Mouse (Mus musculus) midbrain, embryonic 15.5 days (tissue): ENCODE measurements around the gene Glmp. TPM values are rescaled to one million over a fixed set of nuclear protein-coding genes. Genes with fewer than 3 reads are reported as not detected.

Experiments used
- ATAC-seq: fragments of 200-750 bp; cut with Nextera tagmentation; replicated peaks from 2 replicates; pipeline ENCODE4 v1.8.0; 2017; ENCODE audit warnings: moderate TSS enrichment
- H3K27ac ChIP-seq: fragments of 300-500 bp; sonication (generic); 2 replicates; pipeline ENCODE4 v1.5.1; 2015; ENCODE audit warnings: mild to moderate bottlenecking, inconsistent platforms
- H3K27me3 ChIP-seq: fragments of 300-500 bp; sonication (generic); replicated peaks from 2 replicates; pipeline ENCODE4 v1.6.1; 2015; ENCODE audit warnings: inconsistent platforms
- H3K36me3 ChIP-seq: fragments of 300-500 bp; sonication (generic); replicated peaks from 2 replicates; pipeline ENCODE4 v1.6.1; 2015; ENCODE audit warnings: inconsistent platforms
- H3K4me1 ChIP-seq: fragments of 300-500 bp; sonication (generic); 2 replicates; pipeline ENCODE4 v1.6.1; 2015; ENCODE audit warnings: inconsistent platforms
- H3K4me2 ChIP-seq: fragments of 300-500 bp; sonication (generic); 2 replicates; pipeline ENCODE4 v1.6.1; 2015; ENCODE audit warnings: inconsistent platforms, mild to moderate bottlenecking, moderate library complexity
- H3K4me3 ChIP-seq: fragments of 300-500 bp; sonication (generic); 2 replicates; pipeline ENCODE4 v1.5.1; 2015; ENCODE audit warnings: mild to moderate bottlenecking, inconsistent platforms
- H3K9ac ChIP-seq: fragments of 300-500 bp; sonication (generic); 2 replicates; pipeline ENCODE4 v1.6.1; 2015; ENCODE audit warnings: mild to moderate bottlenecking, inconsistent platforms
- H3K9me3 ChIP-seq: fragments of 300-500 bp; sonication (generic); 2 replicates; pipeline ENCODE4 v1.6.1; 2016; ENCODE audit warnings: inconsistent platforms
- WGBS: fragments of 180-500 bp; shearing (Covaris S2); methylation state at CpG from one replicate; pipeline ENCODE4 v1.1.7; 2015; ENCODE audit warnings: mixed read lengths; 5-methylcytosine and 5-hydroxymethylcytosine counted together
- polyA plus RNA-seq: library from polyadenylated mRNA; unstranded; fragments of >200 nt; fragmentation: Nextera tagmentation; extraction: Ambion mirVana; gene quantifications from 2 replicates; pipeline ENCODE4 v1.2.1, GENCODE M21; 2015

Glmp gene
- polyA plus RNA-seq, 1 experiment from 2014 or later, result 106 TPM

- no peaks in the 10 kb centered on the region for H3K9me3 ChIP-seq
- H3K36me3 ChIP-seq, result peaks cover 17% of the 10 kb centered on the region
- H3K4me1 ChIP-seq, result peaks cover 28% of the 10 kb centered on the region
- 92% methylated on average over 7 of the region's 7 CpGs for WGBS
- no peak overlapping the region for H3K9ac ChIP-seq
- H3K27me3 ChIP-seq, result no peaks in the 10 kb centered on the region
- no peak overlapping the region for H3K4me2 ChIP-seq
- H3K27ac ChIP-seq, result no peak overlapping the region
- no peak for ATAC-seq
- no peak overlapping the region for H3K4me3 ChIP-seq
Observed at GRCm38 (mm10) chr3:88338316-88338715, 13.5 kb downstream of the Glmp start.

- Histone ChIP-seq H3K9ac (no peak overlapping the region), H3K4me1 (peaks cover 28% of the 10 kb centered on the region), H3K27me3 (no peaks in the 10 kb centered on the region), H3K9me3 (no peaks in the 10 kb centered on the region), H3K4me2 (no peak overlapping the region), H3K27ac (no peak overlapping the region), H3K36me3 (peaks cover 24% of the 10 kb centered on the region), H3K4me3 (no peak overlapping the region)
- WGBS, result 82% methylated on average over 3 of the region's 3 CpGs
- ATAC-seq, result no peak
Observed at GRCm38 (mm10) chr3:88339006-88339405, 14.2 kb downstream of the Glmp start.

- Histone ChIP-seq H3K4me2 (no peak overlapping the region), H3K27me3 (no peaks in the 10 kb centered on the region), H3K9ac (no peak overlapping the region), H3K36me3 (peaks cover 95% of the 10 kb centered on the region), H3K27ac (no peak overlapping the region), H3K9me3 (no peaks in the 10 kb centered on the region), H3K4me1 (no peaks in the 10 kb centered on the region), H3K4me3 (no peak overlapping the region)
- ATAC-seq, result no peak
- 95% methylated on average over 13 of the region's 13 CpGs for WGBS
Observed at GRCm38 (mm10) chr3:88350732-88351131, 25.9 kb downstream of the Glmp start.

GRCm38 (mm10) chr3:88352907-88353306 is 28.1 kb downstream of the Glmp start:
- no peak overlapping the region for H3K4me3 ChIP-seq
- no peak overlapping the region for H3K4me2 ChIP-seq
- 94% methylated on average over 9 of the region's 9 CpGs for whole genome bisulfite sequencing
- H3K9ac ChIP-seq, result no peak overlapping the region
- no peak for ATAC-seq
- no peaks in the 10 kb centered on the region for H3K9me3 ChIP-seq
- H3K27me3 ChIP-seq, result no peaks in the 10 kb centered on the region
- no peaks in the 10 kb centered on the region for H3K4me1 ChIP-seq
- H3K36me3 ChIP-seq, result peaks cover 85% of the 10 kb centered on the region
- H3K27ac ChIP-seq, result no peak overlapping the region

- H3K36me3 ChIP-seq, result peaks cover 83% of the 10 kb centered on the region
Observed at GRCm38 (mm10) chr3:88354396-88355165, 29.8 kb downstream of the Glmp start.

DNA sequence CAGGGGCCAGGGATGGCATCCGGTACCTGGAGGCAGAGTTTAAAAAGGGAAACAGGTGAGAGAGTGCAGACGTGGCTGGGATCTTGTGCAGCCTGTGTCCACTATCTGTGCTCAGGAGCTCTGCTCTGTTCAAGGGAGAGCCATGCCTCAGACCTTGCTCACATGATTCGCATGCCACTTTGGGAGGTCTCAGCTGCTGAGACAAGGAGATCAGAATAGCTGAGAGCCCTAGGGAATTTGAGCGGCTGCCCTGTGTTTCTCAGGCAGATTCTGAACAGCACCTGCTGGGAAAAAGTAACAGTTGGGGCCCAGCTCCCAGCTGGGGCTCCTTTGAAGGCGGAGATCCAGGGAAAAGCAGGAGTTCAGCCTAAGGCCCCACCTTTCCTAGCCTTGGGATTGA is 34.8 kb downstream of the Glmp start:
- H3K27me3 ChIP-seq, result no peaks in the 10 kb centered on the region
- no peaks in the 10 kb centered on the region for H3K9me3 ChIP-seq
- WGBS, result 58% methylated on average over 5 of the region's 5 CpGs
- H3K36me3 ChIP-seq, result peaks cover 54% of the 10 kb centered on the region
- no peak overlapping the region for H3K9ac ChIP-seq
- no peak for ATAC-seq
- H3K4me3 ChIP-seq, result no peak overlapping the region
- no peaks in the 10 kb centered on the region for H3K4me1 ChIP-seq
- no peak overlapping the region for H3K4me2 ChIP-seq
- H3K27ac ChIP-seq, result no peak overlapping the region

More at GRCm38 (mm10) chr3:88354396-88355165, 29.8 kb downstream of the Glmp start:
- H3K4me1 ChIP-seq, result no peaks in the 10 kb centered on the region
- 92% methylated on average over 8 of the region's 8 CpGs for WGBS
- no peaks in the 10 kb centered on the region for H3K27me3 ChIP-seq
- no peak overlapping the region for H3K27ac ChIP-seq
- H3K4me3 ChIP-seq, result no peak overlapping the region
- ATAC-seq, result no peak
- no peaks in the 10 kb centered on the region for H3K9me3 ChIP-seq
- no peak overlapping the region for H3K9ac ChIP-seq
- no peak overlapping the region for H3K4me2 ChIP-seq

DNA sequence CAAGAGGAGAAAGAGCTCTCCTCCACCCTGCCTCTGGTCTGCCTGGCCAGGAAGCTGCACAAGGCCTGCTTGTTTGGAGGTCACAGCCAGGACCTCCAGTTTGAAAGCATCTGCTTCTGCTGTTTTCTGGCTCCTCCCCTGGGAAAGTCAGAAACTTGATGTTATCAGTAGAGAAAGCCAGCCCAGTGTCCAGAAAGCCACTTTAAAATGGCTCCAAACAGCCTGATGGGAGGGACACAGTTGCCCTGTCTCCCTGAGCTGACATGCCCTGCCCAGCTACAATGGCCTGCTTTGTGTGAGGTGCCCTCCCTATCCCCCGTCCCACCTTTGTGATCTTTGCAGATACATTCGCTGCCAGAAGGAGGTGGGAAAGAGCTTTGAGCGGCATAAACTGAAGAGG is 35.2 kb downstream of the Glmp start:
- Histone ChIP-seq H3K4me1 (no peaks in the 10 kb centered on the region), H3K4me2 (no peak overlapping the region), H3K9ac (no peak overlapping the region), H3K9me3 (no peaks in the 10 kb centered on the region), H3K4me3 (no peak overlapping the region), H3K36me3 (peaks cover 50% of the 10 kb centered on the region), H3K27me3 (0 out of 2 replicates have a peak, but pooled peaks cover 1% of the 10 kb centered on the region), H3K27ac (no peak overlapping the region)
- no peak for ATAC-seq
- 75% methylated on average over 3 of the region's 3 CpGs for WGBS

DNA sequence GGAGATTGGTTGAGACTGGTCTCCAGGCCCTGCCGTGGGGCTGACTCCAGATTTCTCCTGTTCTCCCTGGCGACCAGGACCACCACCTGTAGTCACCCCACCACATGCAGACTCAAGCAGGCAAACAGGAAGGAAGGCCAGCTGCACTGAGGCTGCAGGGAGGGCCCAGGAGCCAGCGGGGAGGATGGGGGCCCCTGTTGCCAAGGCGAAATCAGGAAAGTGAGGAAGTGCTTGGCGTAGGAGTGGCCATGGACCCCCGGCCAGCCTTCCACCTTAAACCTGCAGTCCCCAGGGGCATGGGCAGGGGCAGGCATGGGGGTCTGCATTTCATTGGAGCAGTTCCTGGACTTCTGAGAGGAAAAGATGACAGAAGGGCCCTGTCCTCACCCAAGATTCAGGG is 36.3 kb downstream of the Glmp start:
- no peak overlapping the region for H3K4me2 ChIP-seq
- no peak overlapping the region for H3K9ac ChIP-seq
- no peaks in the 10 kb centered on the region for H3K4me1 ChIP-seq
- ATAC-seq, result no peak
- H3K27ac ChIP-seq, result no peak overlapping the region
- WGBS, result 82% methylated on average over 6 of the region's 6 CpGs
- H3K4me3 ChIP-seq, result no peak overlapping the region
- peaks cover 39% of the 10 kb centered on the region for H3K36me3 ChIP-seq
- H3K9me3 ChIP-seq, result no peaks in the 10 kb centered on the region
- H3K27me3 ChIP-seq, result peaks cover 12% of the 10 kb centered on the region

DNA sequence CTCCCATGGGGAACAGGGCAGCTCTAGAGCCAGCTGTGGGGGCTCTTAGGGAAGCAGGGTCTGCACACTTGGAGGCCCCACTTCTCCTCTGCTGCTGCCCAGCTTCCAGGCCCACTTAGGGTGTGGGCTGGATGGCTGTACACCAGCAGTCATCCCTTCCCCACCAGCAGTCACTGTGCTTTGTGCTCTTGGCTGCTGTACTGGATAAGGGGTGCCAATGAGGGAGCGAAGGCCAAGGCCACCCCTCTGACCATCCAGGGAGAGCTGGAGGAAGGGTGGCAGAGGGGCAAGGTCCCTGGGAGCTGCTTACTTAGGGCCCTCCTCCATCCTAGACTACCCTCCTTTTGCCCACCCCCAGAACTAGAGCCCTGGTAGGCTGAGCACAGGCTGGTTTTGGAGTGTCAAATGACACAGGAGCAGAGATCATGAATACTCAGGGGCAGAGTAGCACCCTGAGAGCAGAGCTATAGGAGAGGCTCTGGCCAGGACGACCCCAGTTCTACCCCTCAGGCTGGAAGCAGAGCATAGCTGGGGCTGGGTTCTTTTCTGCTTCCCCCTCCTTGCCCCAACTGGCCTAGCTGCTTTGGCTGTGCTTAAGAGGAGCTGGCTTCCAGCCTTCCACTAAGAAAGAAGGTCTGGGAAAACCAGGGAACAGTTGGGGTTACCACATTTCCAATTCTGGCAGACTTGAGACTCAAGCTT is 36.9 kb downstream of the Glmp start:
- Histone ChIP-seq H3K9me3 (no peaks in the 10 kb centered on the region), H3K4me1 (no peaks in the 10 kb centered on the region), H3K4me3 (no peak overlapping the region), H3K27ac (no peak overlapping the region), H3K27me3 (peaks cover 14% of the 10 kb centered on the region), H3K9ac (no peak overlapping the region), H3K36me3 (peaks cover 37% of the 10 kb centered on the region), H3K4me2 (no peak overlapping the region)
- 87% methylated on average over 2 of the region's 2 CpGs for WGBS
- ATAC-seq, result no peak

DNA sequence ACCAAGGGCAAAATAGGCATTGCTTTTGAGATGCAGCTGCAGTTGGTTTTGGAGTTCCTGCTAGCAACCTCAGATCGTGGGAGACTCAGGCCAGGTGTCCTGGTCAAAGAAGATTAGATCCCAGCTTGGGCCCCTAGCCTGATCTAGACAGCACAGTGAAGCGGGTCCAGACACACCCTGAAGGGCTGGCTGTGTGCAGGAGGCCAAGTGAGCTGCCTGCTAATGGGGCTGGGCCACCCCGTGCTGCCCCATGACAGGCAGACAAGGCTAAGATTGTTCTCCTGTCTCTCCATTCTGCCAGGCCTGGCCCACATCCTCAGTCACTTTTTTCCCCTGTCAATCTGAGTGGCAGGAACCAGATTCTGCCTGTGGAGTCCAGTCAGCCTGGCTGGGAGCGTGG is 38.9 kb downstream of the Glmp start:
- WGBS, result 71% methylated on average over 4 of the region's 4 CpGs

DNA sequence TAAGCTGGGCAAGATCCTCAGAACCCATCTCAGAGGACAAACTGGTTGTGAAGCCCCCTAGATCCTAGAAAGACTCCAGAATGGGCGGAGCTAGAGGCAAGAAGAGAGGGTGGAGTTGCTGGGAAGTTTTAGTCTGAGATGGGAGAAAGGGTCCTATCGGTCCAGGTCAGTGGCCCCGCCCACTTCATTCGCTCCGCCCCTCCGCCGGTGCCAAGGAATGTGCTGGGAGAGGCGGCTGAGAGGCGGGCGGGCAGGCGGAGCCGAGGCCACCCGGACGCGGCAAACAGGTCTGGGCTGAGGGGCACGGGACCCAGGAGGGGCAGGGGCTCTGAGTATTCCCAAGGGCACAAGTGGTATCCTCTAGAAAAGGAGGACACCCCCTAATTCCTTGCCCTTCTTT is 39.5 kb downstream of the Glmp start, which contains the start of gene Paqr6:
Paqr6 (plus strand) TSS at position 248 of the 400 bp plus-strand sequence.
- H3K27ac ChIP-seq, result 0 out of 2 replicates have a peak within 1 kb of the TSS, but pooled peaks have one; percentile 20
- H3K4me2 ChIP-seq, result no peak within 1 kb of the TSS
- H3K4me1 ChIP-seq, result no peaks in the 10 kb centered on the region

More for the DNA sequence above, 38.9 kb downstream of the Glmp start:
- no peak for ATAC-seq
- Histone ChIP-seq H3K36me3 (peaks cover 29% of the 10 kb centered on the region), H3K9me3 (no peaks in the 10 kb centered on the region), H3K4me3 (no peak overlapping the region), H3K27me3 (peaks cover 14% of the 10 kb centered on the region), H3K9ac (no peak overlapping the region), H3K4me2 (no peak overlapping the region), H3K27ac (0 out of 2 replicates have a peak overlapping the region, but pooled peaks have one; percentile 20), H3K4me1 (no peaks in the 10 kb centered on the region)

GRCm38 (mm10) chr3:88365705-88366361 is 41.0 kb downstream of the Glmp start:
- H3K4me3 ChIP-seq, result no peak overlapping the region
- no peaks in the 10 kb centered on the region for H3K9me3 ChIP-seq
- ATAC-seq, result no peak
- H3K4me1 ChIP-seq, result no peaks in the 10 kb centered on the region
- H3K27ac ChIP-seq, result no peak overlapping the region
- no peak overlapping the region for H3K4me2 ChIP-seq
- 38% methylated on average over 34 of the region's 34 CpGs for WGBS
- H3K9ac ChIP-seq, result no peak overlapping the region
- H3K36me3 ChIP-seq, result peaks cover 8% of the 10 kb centered on the region
- peaks cover 14% of the 10 kb centered on the region for H3K27me3 ChIP-seq

More for the DNA sequence above, 39.5 kb downstream of the Glmp start, which contains the start of gene Paqr6:
- Histone ChIP-seq H3K9ac (no peak within 1 kb of the TSS), H3K36me3 (peaks cover 22% of the 10 kb centered on the region), H3K4me3 (no peak within 1 kb of the TSS), H3K27me3 (peaks cover 14% of the 10 kb centered on the region), H3K9me3 (no peaks in the 10 kb centered on the region)
- no peak for ATAC-seq
- WGBS, result 3% methylated on average over 16 of the region's 16 CpGs
